Mouse (Mus musculus): ENCODE results near the gene Sptan1. TPM values are rescaled to one million over a fixed set of nuclear protein-coding genes. Genes with fewer than 3 reads are reported as not detected.

Sptan1 gene
- polyA plus RNA-seq, 1 experiment from 2014 or later = 156 TPM

DNA sequence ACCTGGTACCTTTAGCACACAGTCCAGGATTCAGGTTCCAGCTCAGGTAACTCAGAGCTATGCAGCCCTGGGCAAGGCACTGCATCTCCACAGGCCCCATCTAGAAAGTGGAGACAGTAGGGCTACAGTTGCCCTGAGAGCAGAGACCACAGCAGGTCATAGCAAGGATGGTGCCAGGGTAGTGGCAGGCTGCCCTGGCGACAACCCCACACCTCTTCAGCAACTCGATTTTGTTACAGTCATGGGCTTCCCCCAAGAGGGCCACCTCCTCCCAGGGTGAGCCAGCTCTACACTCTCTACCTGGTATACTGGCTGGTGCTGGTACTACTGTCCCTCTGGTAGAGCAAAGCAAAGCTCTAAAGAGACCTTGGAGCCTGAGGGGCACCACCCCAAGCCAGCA lies 72.4 kb downstream of the Sptan1 start:
- no peaks in the 10 kb centered on the region for H3K9me3 ChIP-seq (ENCODE audit: control insufficient read depth, low read length)
- no peak overlapping the region for H3K4me2 ChIP-seq (ENCODE audit: low read length)
- H3K9ac ChIP-seq (ENCODE audit: low read length) = no peak overlapping the region
- WGBS = 78% methylated on average over 2 of the region's 2 CpGs
- no peak overlapping the region for H3K4me3 ChIP-seq (ENCODE audit: control insufficient read depth in 1 of 2, insufficient read depth in 1 of 2, low read depth in 1 of 2, low read length in 2 of 2)
- no peak for ATAC-seq (ENCODE audit: insufficient number of reproducible peaks, insufficient read depth, low FRiP score, low read depth)
- no peaks in the 10 kb centered on the region for H3K27me3 ChIP-seq (ENCODE audit: control insufficient read depth, insufficient read depth, low read length)
- no peak overlapping the region for H3K27ac ChIP-seq (replicated peaks in 1 of 2; ENCODE audit: control insufficient read depth in 1 of 2, insufficient read depth in 1 of 2, low read depth in 2 of 2, low read length in 2 of 2)
- peaks cover 10% of the 10 kb centered on the region for H3K36me3 ChIP-seq (ENCODE audit: control insufficient read depth, insufficient read depth, low read length)
- no peaks in the 10 kb centered on the region for H3K4me1 ChIP-seq (ENCODE audit: control insufficient read depth in 2 of 2, insufficient read depth in 2 of 2, low read length in 2 of 2)

DNA sequence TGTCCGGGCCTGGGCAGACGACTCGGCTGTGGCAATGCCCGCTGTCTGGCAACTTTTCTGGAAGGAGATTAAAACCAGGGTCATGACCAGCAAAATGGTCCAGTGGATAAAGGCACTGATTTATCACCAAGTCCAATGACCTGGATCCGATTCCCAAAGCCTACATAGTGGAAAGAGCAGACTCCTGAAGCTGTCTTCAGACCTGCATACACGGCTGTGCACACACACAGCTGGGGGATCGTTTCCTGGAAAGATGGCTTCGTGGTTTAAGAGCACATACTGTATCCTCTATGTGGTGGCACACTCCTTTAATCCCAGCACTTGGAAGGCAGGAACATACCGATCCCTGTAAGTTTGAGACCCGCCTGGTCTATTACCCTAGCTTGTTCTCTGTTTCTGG lies 73.0 kb downstream of the Sptan1 start:
- H3K4me1 ChIP-seq (ENCODE audit: control insufficient read depth in 2 of 2, insufficient read depth in 2 of 2, low read length in 2 of 2) = no peaks in the 10 kb centered on the region
- no peak overlapping the region for H3K27ac ChIP-seq (replicated peaks in 1 of 2; ENCODE audit: control insufficient read depth in 1 of 2, insufficient read depth in 1 of 2, low read depth in 2 of 2, low read length in 2 of 2)
- H3K9me3 ChIP-seq (ENCODE audit: control insufficient read depth, low read length) = no peaks in the 10 kb centered on the region
- no peak overlapping the region for H3K4me3 ChIP-seq (ENCODE audit: control insufficient read depth in 1 of 2, insufficient read depth in 1 of 2, low read depth in 1 of 2, low read length in 2 of 2)
- no peak overlapping the region for H3K9ac ChIP-seq (ENCODE audit: low read length)
- no peaks in the 10 kb centered on the region for H3K27me3 ChIP-seq (ENCODE audit: control insufficient read depth, insufficient read depth, low read length)
- no peak overlapping the region for H3K4me2 ChIP-seq (ENCODE audit: low read length)
- peaks cover 6% of the 10 kb centered on the region; the same call in 1 of the 2 replicates for H3K36me3 ChIP-seq (ENCODE audit: control insufficient read depth, insufficient read depth, low read length)
- 87% methylated on average over 10 of the region's 10 CpGs for WGBS
- ATAC-seq (ENCODE audit: insufficient number of reproducible peaks, insufficient read depth, low FRiP score, low read depth) = no peak

DNA sequence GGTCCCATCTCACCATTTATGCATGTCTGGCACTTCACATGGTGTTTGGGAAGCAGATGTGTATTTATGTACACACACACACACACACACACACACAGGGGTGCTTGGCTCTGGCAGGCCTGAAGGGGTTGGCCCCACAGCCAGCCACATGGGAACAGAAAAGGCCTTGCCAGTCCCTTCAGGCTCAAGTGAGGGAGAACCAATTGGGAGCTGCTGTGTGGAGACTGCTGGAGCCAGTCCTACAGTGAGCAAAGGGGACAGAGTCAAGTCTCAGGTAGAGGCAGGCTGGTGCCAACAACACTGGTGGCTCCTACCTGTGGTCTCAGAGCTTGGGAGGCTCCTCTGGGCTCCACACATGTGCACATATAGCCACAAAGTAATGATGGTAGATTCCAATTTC lies 74.3 kb downstream of the Sptan1 start:
- Histone ChIP-seq H3K27me3 (ENCODE audit: control insufficient read depth, insufficient read depth, low read length) (no peaks in the 10 kb centered on the region), H3K27ac (replicated peaks in 1 of 2; ENCODE audit: control insufficient read depth in 1 of 2, insufficient read depth in 1 of 2, low read depth in 2 of 2, low read length in 2 of 2) (no peak overlapping the region), H3K4me2 (ENCODE audit: low read length) (no peak overlapping the region), H3K4me1 (ENCODE audit: control insufficient read depth in 2 of 2, insufficient read depth in 2 of 2, low read length in 2 of 2) (no peaks in the 10 kb centered on the region), H3K36me3 (ENCODE audit: control insufficient read depth, insufficient read depth, low read length) (peaks cover 6% of the 10 kb centered on the region; the same call in 1 of the 2 replicates), H3K9ac (ENCODE audit: low read length) (no peak overlapping the region), H3K9me3 (ENCODE audit: control insufficient read depth, low read length) (no peaks in the 10 kb centered on the region), H3K4me3 (ENCODE audit: control insufficient read depth in 1 of 2, insufficient read depth in 1 of 2, low read depth in 1 of 2, low read length in 2 of 2) (no peak overlapping the region)
- no peak for ATAC-seq (ENCODE audit: insufficient number of reproducible peaks, insufficient read depth, low FRiP score, low read depth)

DNA sequence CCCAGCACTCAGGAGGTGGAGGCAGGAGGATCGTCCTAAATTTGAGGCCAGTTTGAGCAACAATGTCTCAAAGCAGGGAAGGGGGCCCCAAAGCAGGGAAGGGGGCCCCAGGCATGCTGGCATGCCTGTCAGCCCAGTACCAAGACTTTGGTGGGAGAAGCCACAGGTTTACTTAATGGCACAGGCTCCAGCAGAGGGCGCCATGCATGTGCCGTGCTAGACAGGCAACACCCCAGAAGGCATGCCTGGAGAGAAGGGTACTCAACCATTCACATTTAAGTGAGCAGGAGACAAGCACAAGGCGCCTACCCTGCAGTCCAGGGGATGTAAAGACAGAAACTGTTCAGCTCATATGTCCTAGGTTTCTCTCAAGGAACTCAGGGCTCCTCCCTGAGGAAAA lies 77.1 kb downstream of the Sptan1 start:
- no peak overlapping the region for H3K27ac ChIP-seq (replicated peaks in 1 of 2; ENCODE audit: control insufficient read depth in 1 of 2, insufficient read depth in 1 of 2, low read depth in 2 of 2, low read length in 2 of 2)
- 12% methylated on average over 4 of the region's 4 CpGs for WGBS
- H3K9ac ChIP-seq (ENCODE audit: low read length) = no peak overlapping the region
- H3K4me3 ChIP-seq (ENCODE audit: control insufficient read depth in 1 of 2, insufficient read depth in 1 of 2, low read depth in 1 of 2, low read length in 2 of 2) = no peak overlapping the region
- peaks cover 9% of the 10 kb centered on the region; the same call in 1 of the 2 replicates for H3K36me3 ChIP-seq (ENCODE audit: control insufficient read depth, insufficient read depth, low read length)
- no peak overlapping the region for H3K4me2 ChIP-seq (ENCODE audit: low read length)
- no peaks in the 10 kb centered on the region for H3K9me3 ChIP-seq (ENCODE audit: control insufficient read depth, low read length)
- H3K27me3 ChIP-seq (ENCODE audit: control insufficient read depth, insufficient read depth, low read length) = no peaks in the 10 kb centered on the region
- no peak for ATAC-seq (ENCODE audit: insufficient number of reproducible peaks, insufficient read depth, low FRiP score, low read depth)
- no peaks in the 10 kb centered on the region for H3K4me1 ChIP-seq (ENCODE audit: control insufficient read depth in 2 of 2, insufficient read depth in 2 of 2, low read length in 2 of 2)

DNA sequence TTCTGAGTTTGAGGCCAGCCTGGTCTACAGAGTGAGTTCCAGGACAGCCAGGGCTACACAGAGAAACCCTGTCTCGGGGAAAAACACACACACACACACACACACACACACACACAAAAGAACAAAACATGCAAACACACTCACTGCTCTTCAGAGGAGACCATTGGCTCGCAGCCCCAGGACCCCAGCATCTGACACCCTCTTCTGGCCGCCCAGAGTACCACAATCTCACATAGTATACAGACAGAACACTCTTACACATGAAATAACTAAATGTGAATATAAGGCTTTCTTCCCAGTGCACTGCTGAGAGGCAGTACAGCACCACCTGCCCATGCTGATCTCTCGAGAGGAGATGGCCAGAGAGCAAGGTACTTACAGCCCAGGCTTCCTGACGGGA lies 79.2 kb downstream of the Sptan1 start:
- WGBS = 83% methylated on average over 5 of the region's 5 CpGs
- Histone ChIP-seq H3K4me1 (ENCODE audit: control insufficient read depth in 2 of 2, insufficient read depth in 2 of 2, low read length in 2 of 2) (peaks cover 4 to 5% of the 10 kb centered on the region in 2 experiments; a peak in 3 of 4 replicates), H3K9me3 (ENCODE audit: control insufficient read depth, low read length) (no peaks in the 10 kb centered on the region), H3K4me3 (ENCODE audit: control insufficient read depth in 1 of 2, insufficient read depth in 1 of 2, low read depth in 1 of 2, low read length in 2 of 2) (no peak overlapping the region), H3K27me3 (ENCODE audit: control insufficient read depth, insufficient read depth, low read length) (no peaks in the 10 kb centered on the region), H3K27ac (replicated peaks in 1 of 2; ENCODE audit: control insufficient read depth in 1 of 2, insufficient read depth in 1 of 2, low read depth in 2 of 2, low read length in 2 of 2) (no peak overlapping the region), H3K9ac (ENCODE audit: low read length) (no peak overlapping the region), H3K36me3 (ENCODE audit: control insufficient read depth, insufficient read depth, low read length) (0 out of 2 replicates have a peak, but pooled peaks cover 3% of the 10 kb centered on the region), H3K4me2 (ENCODE audit: low read length) (no peak overlapping the region)
- ATAC-seq (ENCODE audit: insufficient number of reproducible peaks, insufficient read depth, low FRiP score, low read depth) = no peak

DNA sequence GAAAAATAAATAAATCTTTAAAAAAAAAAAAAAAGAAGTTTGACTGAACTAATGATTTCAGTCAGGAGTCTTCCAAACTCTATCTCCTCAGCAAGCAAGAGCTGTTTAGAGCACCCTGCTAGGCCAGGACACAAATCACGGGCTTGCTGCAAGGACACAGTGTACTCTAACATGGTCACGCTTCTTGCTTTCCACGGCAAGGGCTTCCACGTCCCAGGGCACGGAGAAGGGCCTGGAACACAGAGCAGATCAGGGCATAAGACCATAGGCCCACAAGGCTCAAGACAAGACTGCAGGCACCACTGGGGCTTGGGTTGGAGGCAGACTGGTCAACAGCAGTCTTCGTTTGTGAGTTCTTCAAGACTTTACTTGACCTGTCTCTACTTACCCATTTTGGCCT lies 81.8 kb downstream of the Sptan1 start:
- no peak for ATAC-seq (ENCODE audit: insufficient number of reproducible peaks, insufficient read depth, low FRiP score, low read depth)
- Histone ChIP-seq H3K9me3 (ENCODE audit: control insufficient read depth, low read length) (no peaks in the 10 kb centered on the region), H3K4me3 (ENCODE audit: control insufficient read depth in 1 of 2, insufficient read depth in 1 of 2, low read depth in 1 of 2, low read length in 2 of 2) (no peak overlapping the region), H3K4me2 (ENCODE audit: low read length) (no peak overlapping the region), H3K27me3 (ENCODE audit: control insufficient read depth, insufficient read depth, low read length) (no peaks in the 10 kb centered on the region), H3K9ac (ENCODE audit: low read length) (no peak overlapping the region), H3K27ac (replicated peaks in 1 of 2; ENCODE audit: control insufficient read depth in 1 of 2, insufficient read depth in 1 of 2, low read depth in 2 of 2, low read length in 2 of 2) (no peak overlapping the region), H3K4me1 (ENCODE audit: control insufficient read depth in 2 of 2, insufficient read depth in 2 of 2, low read length in 2 of 2) (peaks cover 4 to 5% of the 10 kb centered on the region in 2 experiments; a peak in 3 of 4 replicates), H3K36me3 (ENCODE audit: control insufficient read depth, insufficient read depth, low read length) (0 out of 2 replicates have a peak, but pooled peaks cover 3% of the 10 kb centered on the region)
- WGBS = 96% methylated on average over 6 of the region's 6 CpGs

DNA sequence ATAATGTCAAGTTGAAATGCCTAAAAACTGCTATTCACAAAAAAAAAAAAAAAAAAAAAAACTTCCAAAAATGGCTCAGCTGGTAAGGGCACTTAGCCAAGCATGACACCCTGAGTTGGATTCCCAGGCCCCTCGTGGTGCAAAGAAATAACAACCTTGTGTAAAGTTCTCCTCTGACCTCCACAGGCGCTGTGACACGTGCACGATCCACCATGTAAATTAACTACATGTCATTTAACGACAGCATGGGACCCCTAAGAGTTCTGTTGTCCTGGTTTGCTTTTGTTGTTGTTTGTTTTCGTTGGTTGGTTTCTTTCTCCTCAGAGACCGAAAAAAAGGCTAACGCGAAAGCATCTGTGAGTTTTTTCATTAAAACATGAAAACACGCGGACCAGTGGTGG lies 82.7 kb downstream of the Sptan1 start:
- H3K4me1 ChIP-seq (ENCODE audit: control insufficient read depth in 2 of 2, insufficient read depth in 2 of 2, low read length in 2 of 2) = peaks cover 4 to 5% of the 10 kb centered on the region in 2 experiments; a peak in 3 of 4 replicates
- no peak for ATAC-seq (ENCODE audit: insufficient number of reproducible peaks, insufficient read depth, low FRiP score, low read depth)
- 55% methylated on average over 11 of the region's 11 CpGs for WGBS

More for the DNA sequence above, 82.7 kb downstream of the Sptan1 start:
- Histone ChIP-seq H3K27me3 (ENCODE audit: control insufficient read depth, insufficient read depth, low read length) (no peaks in the 10 kb centered on the region), H3K4me2 (ENCODE audit: low read length) (peak overlapping the region; percentile 86), H3K9ac (ENCODE audit: low read length) (peak overlapping the region; percentile 78), H3K36me3 (ENCODE audit: control insufficient read depth, insufficient read depth, low read length) (0 out of 2 replicates have a peak, but pooled peaks cover 3% of the 10 kb centered on the region), H3K9me3 (ENCODE audit: control insufficient read depth, low read length) (no peaks in the 10 kb centered on the region), H3K27ac (replicated peaks in 1 of 2; ENCODE audit: control insufficient read depth in 1 of 2, insufficient read depth in 1 of 2, low read depth in 2 of 2, low read length in 2 of 2) (peak overlapping the region; percentile 20 to 89; a peak in 2 of 4 replicates), H3K4me3 (ENCODE audit: control insufficient read depth in 1 of 2, insufficient read depth in 1 of 2, low read depth in 1 of 2, low read length in 2 of 2) (peak overlapping the region; percentile 65 to 70)

All from heart, embryonic 14.5 days (tissue).